Mouse (Mus musculus) cerebellum, postnatal 14 days (tissue): Measurements from ENCODE around the gene Ston2.
"Not testable (repeated sequence)": the region's sequence is repeated elsewhere in the genome, so short reads cannot be mapped to it uniquely, and the experiment has no call there.

Source experiments
- DNase-seq, 2 experiments: peaks; one replicate each; pipeline ENCODE4 v3.0.0; 2021; ENCODE audit warnings: mixed read lengths in 2 of 2

Gene Ston2

GRCm38 (mm10) chr12:91789801-91790200, 1.6 kb upstream of the Ston2 start:
- DNase-seq: peak; percentile 75 to 76

GRCm38 (mm10) chr12:91788446-91788845, 259 bp upstream of the Ston2 start:
- not testable (repeated sequence) for DNase-seq

GRCm38 (mm10) chr12:91786355-91786754, 1.8 kb downstream of the Ston2 start:
- no peak for DNase-seq

- DNase-seq: no peak
Observed at GRCm38 (mm10) chr12:91781432-91781831, 6.8 kb downstream of the Ston2 start.

GRCm38 (mm10) chr12:91780531-91780930, 7.7 kb downstream of the Ston2 start:
- no peak for DNase-seq

- DNase-seq: peak; percentile 78 to 82
Observed at GRCm38 (mm10) chr12:91779004-91779365, 9.2 kb downstream of the Ston2 start.

GRCm38 (mm10) chr12:91778211-91779003, 9.8 kb downstream of the Ston2 start:
- peak; percentile 66 to 72 for DNase-seq

GRCm38 (mm10) chr12:91776342-91776741, 11.8 kb downstream of the Ston2 start:
- DNase-seq: no peak

- no peak for DNase-seq
Observed at GRCm38 (mm10) chr12:91774811-91775284, 13.3 kb downstream of the Ston2 start.

- DNase-seq: no peak
Observed at GRCm38 (mm10) chr12:91768871-91769270, 19.3 kb downstream of the Ston2 start.

GRCm38 (mm10) chr12:91768176-91768575, 20.0 kb downstream of the Ston2 start:
- no peak for DNase-seq

GRCm38 (mm10) chr12:91766338-91767107, 21.7 kb downstream of the Ston2 start:
- peak; percentile 27 to 51 for DNase-seq

GRCm38 (mm10) chr12:91765504-91765903, 22.7 kb downstream of the Ston2 start:
- DNase-seq: no peak

- no peak for DNase-seq
Observed at GRCm38 (mm10) chr12:91765054-91765453, 23.1 kb downstream of the Ston2 start.

GRCm38 (mm10) chr12:91764471-91764870, 23.7 kb downstream of the Ston2 start:
- peak; percentile 43 to 50 for DNase-seq

- DNase-seq: peak; percentile 72 to 74
Observed at GRCm38 (mm10) chr12:91759836-91760235, 28.4 kb downstream of the Ston2 start.

GRCm38 (mm10) chr12:91757854-91758562, 30.2 kb downstream of the Ston2 start:
- no peak for DNase-seq

GRCm38 (mm10) chr12:91756562-91757166, 31.5 kb downstream of the Ston2 start:
- DNase-seq: no peak

GRCm38 (mm10) chr12:91754606-91755005, 33.6 kb downstream of the Ston2 start:
- DNase-seq: peak; percentile 17 to 57

- no peak for DNase-seq
Observed at GRCm38 (mm10) chr12:91752711-91753110, 35.5 kb downstream of the Ston2 start.

GRCm38 (mm10) chr12:91751893-91752597, 36.1 kb downstream of the Ston2 start:
- DNase-seq: no peak
